Mouse (Mus musculus) liver, embryonic 16.5 days (tissue): ENCODE results near the gene Mcf2l. TPM values are rescaled to one million over a fixed set of nuclear protein-coding genes. Genes with fewer than 3 reads are reported as not detected.

ENCODE experiments used
- ATAC-seq: fragments of 200-750 bp; cut with Nextera tagmentation; 2 replicates; pipeline ENCODE4 v1.8.0; 2017; ENCODE audit warnings: low read depth, mild to moderate bottlenecking, moderate number of reproducible peaks, moderate library complexity
- H3K27ac ChIP-seq: fragments of 300-500 bp; sonication (generic); 2 replicates; pipeline ENCODE4 v1.5.1; 2014; ENCODE audit warnings: mild to moderate bottlenecking, low read length
- H3K27me3 ChIP-seq: fragments of 300-500 bp; sonication (generic); 2 replicates; pipeline ENCODE4 v1.6.1; 2014; ENCODE audit warnings: low read depth, low read length, mixed read lengths; ENCODE audit not compliant: control insufficient read depth, insufficient read depth
- H3K36me3 ChIP-seq: fragments of 300-500 bp; sonication (generic); 2 replicates; pipeline ENCODE4 v1.6.1; 2014; ENCODE audit warnings: mild to moderate bottlenecking; ENCODE audit not compliant: control insufficient read depth, insufficient read depth
- H3K4me1 ChIP-seq: fragments of 300-500 bp; sonication (generic); 2 replicates; pipeline ENCODE4 v1.6.1; 2014; ENCODE audit warnings: low read depth, low read length, mixed read lengths; ENCODE audit not compliant: control insufficient read depth
- H3K4me2 ChIP-seq: fragments of 300-500 bp; sonication (generic); 2 replicates; pipeline ENCODE4 v1.6.1; 2014; ENCODE audit warnings: low read depth, low read length, mixed read lengths
- H3K4me3 ChIP-seq: fragments of 300-500 bp; sonication (generic); 2 replicates; pipeline ENCODE4 v1.5.1; 2014; ENCODE audit warnings: low read depth, mild to moderate bottlenecking, low read length
- H3K9ac ChIP-seq: fragments of 300-500 bp; sonication (generic); 2 replicates; pipeline ENCODE4 v1.6.1; 2014; ENCODE audit warnings: low read depth, low read length
- H3K9me3 ChIP-seq: fragments of 300-500 bp; sonication (generic); replicated peaks from 2 replicates; pipeline ENCODE4 v1.6.1; 2016; ENCODE audit warnings: low read length; ENCODE audit not compliant: control insufficient read depth
- WGBS: fragments of 180-500 bp; shearing (Covaris S2); extraction: QIAGEN DNeasy Blood & Tissue Kit; methylation state at CpG from one replicate; pipeline ENCODE4 v1.1.7; 2014; ENCODE audit not compliant: insufficient replicate concordance; 5-methylcytosine and 5-hydroxymethylcytosine counted together
- polyA plus RNA-seq: library from polyadenylated mRNA; unstranded; fragments of >200 nt; fragmentation: Nextera tagmentation; extraction: Ambion mirVana; gene quantifications from 2 replicates; pipeline ENCODE4 v1.2.1, GENCODE M21; 2015

The Mcf2l gene
- polyA plus RNA-seq, 1 experiment from 2014 or later: 1.3 TPM

DNA sequence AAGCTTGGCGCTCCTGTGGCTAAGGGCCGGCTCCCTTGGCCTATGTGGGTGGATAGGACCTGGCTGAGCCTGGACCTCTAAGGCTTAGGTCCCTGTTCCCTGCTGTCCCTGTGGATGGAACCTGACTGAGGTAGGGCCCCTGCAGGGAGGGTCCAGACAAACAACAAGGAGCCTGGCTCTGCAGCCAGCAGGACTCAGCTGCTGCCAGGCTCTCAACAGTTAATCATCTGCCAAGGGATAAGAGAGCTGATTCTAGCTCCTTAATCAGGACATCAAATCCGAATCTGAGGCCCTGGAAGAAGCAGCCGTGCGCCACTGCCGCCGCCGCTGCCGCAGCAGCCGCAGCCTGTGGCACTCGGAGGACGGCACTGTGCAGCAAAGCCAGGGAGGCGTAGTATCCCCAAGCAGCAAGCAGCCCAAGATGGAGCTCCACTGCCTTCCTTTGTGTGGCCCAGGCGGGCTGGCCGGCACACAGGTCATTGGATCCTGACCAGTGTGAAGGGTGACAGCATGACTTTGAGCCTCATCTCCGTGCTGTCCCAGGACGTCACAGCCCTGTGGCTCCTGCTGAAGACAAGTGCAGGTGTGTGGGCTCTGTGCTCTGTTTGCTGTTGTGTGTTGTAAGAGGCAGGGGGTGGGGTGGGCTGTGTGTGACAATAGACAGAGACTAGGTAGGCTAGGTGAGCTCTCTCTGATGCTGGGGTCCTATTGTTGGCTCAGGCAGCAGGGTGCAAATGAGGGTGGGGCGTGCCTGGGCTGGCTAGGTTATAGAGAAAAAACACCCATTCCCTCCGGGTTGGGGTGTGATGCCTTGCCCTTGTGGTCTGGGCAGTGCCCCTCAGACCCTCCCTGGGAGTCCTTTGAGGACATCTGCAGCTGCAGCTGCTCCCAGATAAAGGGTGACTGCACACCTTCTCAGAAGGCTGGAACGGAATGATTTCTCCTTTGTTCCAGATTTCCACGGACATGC lies 74.3 kb downstream of the Mcf2l start:
- no peak overlapping the region for H3K27ac ChIP-seq
- H3K4me3 ChIP-seq: no peak overlapping the region
- 27% methylated on average over 21 of the region's 21 CpGs for WGBS
- H3K4me1 ChIP-seq: no peaks in the 10 kb centered on the region
- H3K9me3 ChIP-seq: no peaks in the 10 kb centered on the region
- no peak for ATAC-seq
- H3K9ac ChIP-seq: no peak overlapping the region
- no peaks in the 10 kb centered on the region for H3K36me3 ChIP-seq
- peaks cover 5% of the 10 kb centered on the region for H3K27me3 ChIP-seq
- no peak overlapping the region for H3K4me2 ChIP-seq

DNA sequence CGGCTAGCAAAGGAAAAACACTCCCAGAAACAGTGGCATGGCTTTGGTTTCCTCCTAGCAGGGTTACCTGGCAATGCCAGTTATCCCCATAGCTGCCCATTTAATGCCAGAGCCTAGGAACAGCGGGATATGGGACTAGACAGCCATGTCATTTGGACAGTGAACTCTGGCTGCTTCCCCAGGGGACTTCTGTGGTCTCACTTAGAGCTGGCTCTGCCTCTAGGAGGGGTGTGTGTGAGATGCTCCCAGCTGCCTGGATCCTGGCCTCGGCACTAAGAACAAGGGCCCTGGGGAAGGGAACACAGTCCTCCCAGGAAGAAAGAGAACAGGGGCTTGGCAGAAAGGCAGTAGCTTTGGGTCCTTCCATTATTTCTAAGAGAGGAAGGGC lies 75.0 kb downstream of the Mcf2l start:
- Histone ChIP-seq H3K9me3 (no peaks in the 10 kb centered on the region), H3K4me3 (no peak overlapping the region), H3K4me2 (no peak overlapping the region), H3K4me1 (no peaks in the 10 kb centered on the region), H3K27me3 (peaks cover 5% of the 10 kb centered on the region), H3K36me3 (no peaks in the 10 kb centered on the region), H3K27ac (no peak overlapping the region), H3K9ac (no peak overlapping the region)
- WGBS: 30% methylated on average over 3 of the region's 3 CpGs
- ATAC-seq: no peak

DNA sequence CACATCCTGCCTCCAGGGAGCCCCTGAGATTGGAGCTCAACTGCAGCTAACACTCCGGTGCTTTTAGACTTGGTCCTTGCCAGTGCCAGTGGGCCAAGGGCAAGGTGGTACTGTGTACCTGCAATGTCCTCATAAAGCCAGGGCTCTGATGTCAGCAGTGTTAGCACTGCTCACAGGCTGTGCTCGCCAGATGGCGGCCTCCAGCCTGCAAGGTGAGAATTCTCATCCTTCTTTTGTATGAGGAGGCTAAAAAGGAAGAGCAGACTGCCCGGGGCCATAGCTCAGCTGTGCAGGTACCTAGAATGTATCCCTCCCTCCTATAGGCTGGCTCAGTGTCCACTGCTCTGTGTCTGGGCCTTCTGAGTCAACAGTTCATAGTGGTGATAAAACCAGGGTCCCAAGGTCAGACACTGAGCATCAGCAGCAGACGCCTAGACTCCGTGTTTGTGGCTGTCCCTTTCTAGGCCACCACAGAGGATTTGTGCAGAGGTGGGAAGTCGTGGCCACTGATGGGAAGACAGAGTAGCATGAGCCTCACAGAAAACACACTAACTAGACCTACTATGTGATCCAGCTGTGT lies 77.5 kb downstream of the Mcf2l start:
- 46% methylated on average over 7 of the region's 7 CpGs for WGBS
- no peak overlapping the region for H3K27ac ChIP-seq
- H3K4me3 ChIP-seq: no peak overlapping the region
- H3K27me3 ChIP-seq: peaks cover 5% of the 10 kb centered on the region
- H3K9ac ChIP-seq: no peak overlapping the region
- no peak for ATAC-seq
- no peaks in the 10 kb centered on the region for H3K9me3 ChIP-seq
- no peak overlapping the region for H3K4me2 ChIP-seq
- H3K36me3 ChIP-seq: no peaks in the 10 kb centered on the region
- H3K4me1 ChIP-seq: no peaks in the 10 kb centered on the region; the same call in 1 of the 2 replicates

DNA sequence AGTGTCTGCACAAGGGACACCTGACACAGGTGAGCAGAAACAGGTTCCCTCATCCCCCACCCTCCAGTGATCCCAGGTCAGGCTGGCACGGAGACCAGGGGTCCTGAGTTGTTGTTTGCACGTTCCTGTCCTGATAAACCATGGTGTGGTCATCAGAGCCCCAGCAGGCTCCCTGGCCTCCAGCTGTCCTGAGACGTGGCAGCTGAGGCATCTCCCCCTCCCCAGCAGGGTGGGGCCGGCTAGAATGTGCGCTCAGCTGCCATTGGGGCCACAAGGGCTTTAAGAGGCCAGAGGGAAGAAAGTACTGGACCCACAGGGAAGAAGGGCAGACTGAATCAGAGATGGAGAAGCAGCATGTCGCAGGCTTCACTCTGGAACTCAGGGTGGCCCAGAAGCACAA lies 79.1 kb downstream of the Mcf2l start:
- no peak overlapping the region for H3K4me3 ChIP-seq
- no peak overlapping the region for H3K4me2 ChIP-seq
- no peak overlapping the region for H3K9ac ChIP-seq
- no peak overlapping the region for H3K27ac ChIP-seq
- 47% methylated on average over 6 of the region's 6 CpGs for WGBS
- H3K4me1 ChIP-seq: no peaks in the 10 kb centered on the region; the same call in 1 of the 2 replicates
- peaks cover 5% of the 10 kb centered on the region for H3K27me3 ChIP-seq
- ATAC-seq: no peak
- H3K9me3 ChIP-seq: no peaks in the 10 kb centered on the region
- H3K36me3 ChIP-seq: no peaks in the 10 kb centered on the region

DNA sequence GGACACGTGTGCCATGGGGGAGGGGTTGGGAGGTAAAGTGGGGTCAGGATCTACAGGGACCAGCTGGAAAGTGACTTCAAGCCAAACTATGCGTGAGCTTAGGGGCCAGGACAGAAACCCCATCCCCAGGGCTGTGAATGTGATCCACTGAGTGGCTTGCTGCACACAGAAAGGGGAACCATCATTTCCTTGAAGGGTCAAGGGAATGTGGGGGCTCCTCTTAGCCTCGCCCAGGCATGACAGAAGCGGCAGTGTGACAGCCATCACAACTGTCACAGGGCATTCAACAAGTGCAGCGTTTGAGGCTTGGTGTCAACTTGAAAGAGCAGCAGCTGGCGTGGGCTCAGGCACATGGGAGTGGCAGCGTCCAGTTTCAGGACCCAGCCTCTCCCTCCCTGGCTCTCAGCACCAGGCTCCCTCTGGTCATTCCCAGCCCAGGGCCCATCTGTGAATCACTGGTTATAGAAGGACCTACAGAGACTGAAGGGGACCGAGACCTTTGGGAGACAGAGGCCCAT lies 81.8 kb downstream of the Mcf2l start:
- no peak overlapping the region for H3K4me2 ChIP-seq
- no peak overlapping the region for H3K9ac ChIP-seq
- no peak overlapping the region for H3K27ac ChIP-seq
- no peaks in the 10 kb centered on the region; the same call in 1 of the 2 replicates for H3K4me1 ChIP-seq
- no peak for ATAC-seq
- H3K4me3 ChIP-seq: no peak overlapping the region
- WGBS: 45% methylated on average over 8 of the region's 8 CpGs
- no peaks in the 10 kb centered on the region for H3K9me3 ChIP-seq
- H3K36me3 ChIP-seq: no peaks in the 10 kb centered on the region
- H3K27me3 ChIP-seq: no peaks in the 10 kb centered on the region

DNA sequence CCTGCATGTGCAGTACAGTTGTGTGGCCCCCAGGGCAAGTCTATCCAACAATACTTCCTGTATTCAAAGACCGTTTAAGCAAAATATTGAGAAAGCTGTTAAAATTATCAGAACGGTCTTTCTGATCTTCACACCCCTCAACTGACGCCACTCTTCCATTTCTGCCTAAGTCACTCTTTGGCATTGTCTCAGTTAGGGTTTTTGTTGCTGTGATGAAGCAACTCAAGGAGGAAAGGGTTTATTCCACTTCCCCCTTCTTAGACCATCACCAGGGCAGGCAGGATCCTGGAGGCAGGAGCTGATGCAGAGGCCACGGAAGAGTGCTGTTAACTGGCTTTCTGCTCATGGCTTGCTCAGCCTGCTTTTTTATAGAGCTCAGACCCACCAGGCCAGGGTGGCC lies 82.3 kb downstream of the Mcf2l start:
- Histone ChIP-seq H3K4me2 (no peak overlapping the region), H3K4me1 (no peaks in the 10 kb centered on the region; the same call in 1 of the 2 replicates), H3K4me3 (no peak overlapping the region), H3K27me3 (no peaks in the 10 kb centered on the region), H3K27ac (no peak overlapping the region), H3K36me3 (no peaks in the 10 kb centered on the region), H3K9me3 (no peaks in the 10 kb centered on the region), H3K9ac (no peak overlapping the region)
- no peak for ATAC-seq
- WGBS: 39% methylated on average over 4 of the region's 4 CpGs

DNA sequence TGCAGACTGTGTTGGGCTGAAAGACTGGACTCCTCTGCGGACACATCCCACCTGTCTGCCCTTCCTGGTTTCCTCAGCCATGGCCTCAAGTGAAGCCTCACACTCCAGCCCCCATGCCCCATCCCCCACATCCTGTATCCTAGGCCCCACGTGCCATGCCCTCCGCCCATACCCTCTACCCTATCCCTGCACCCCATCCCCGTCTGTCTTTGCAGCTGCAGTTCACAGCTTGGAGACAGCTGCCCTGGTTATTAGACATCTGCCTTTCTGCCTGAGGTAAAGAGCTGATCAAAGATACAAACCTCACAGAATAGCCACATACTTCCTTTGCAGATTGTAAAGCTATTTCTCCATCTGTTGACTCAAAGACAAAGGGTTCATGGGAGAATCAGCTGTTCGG lies 83.3 kb downstream of the Mcf2l start:
- Histone ChIP-seq H3K27me3 (no peaks in the 10 kb centered on the region), H3K27ac (no peak overlapping the region), H3K9me3 (no peaks in the 10 kb centered on the region), H3K9ac (no peak overlapping the region), H3K4me2 (no peak overlapping the region), H3K36me3 (no peaks in the 10 kb centered on the region), H3K4me3 (no peak overlapping the region), H3K4me1 (no peaks in the 10 kb centered on the region; the same call in 1 of the 2 replicates)
- 49% methylated on average over 5 of the region's 5 CpGs for WGBS
- no peak for ATAC-seq

DNA sequence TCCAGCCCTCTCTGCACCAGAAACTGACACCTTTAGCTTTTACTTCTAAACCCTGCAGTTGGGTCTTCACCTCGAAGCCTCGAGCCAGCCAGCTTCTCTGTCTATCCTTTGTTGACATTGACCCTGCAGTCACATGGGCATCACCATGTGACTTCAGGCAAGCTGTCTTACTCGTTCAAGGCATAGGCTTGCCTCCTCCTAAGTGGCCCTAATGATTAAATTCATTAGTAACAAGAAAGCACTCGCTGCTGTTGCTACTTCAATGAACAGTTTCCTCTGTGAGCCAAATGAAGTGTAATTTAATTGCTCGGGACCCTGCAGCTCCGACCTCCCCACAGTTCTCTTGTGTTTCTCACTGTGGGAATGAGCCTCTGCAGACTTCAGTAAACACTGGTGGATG lies 83.8 kb downstream of the Mcf2l start:
- Histone ChIP-seq H3K4me2 (no peak overlapping the region), H3K4me1 (no peaks in the 10 kb centered on the region; the same call in 1 of the 2 replicates), H3K9me3 (no peaks in the 10 kb centered on the region), H3K4me3 (no peak overlapping the region), H3K27ac (no peak overlapping the region), H3K27me3 (no peaks in the 10 kb centered on the region), H3K36me3 (no peaks in the 10 kb centered on the region), H3K9ac (no peak overlapping the region)
- ATAC-seq: no peak
- WGBS: 43% methylated on average over 6 of the region's 6 CpGs

DNA sequence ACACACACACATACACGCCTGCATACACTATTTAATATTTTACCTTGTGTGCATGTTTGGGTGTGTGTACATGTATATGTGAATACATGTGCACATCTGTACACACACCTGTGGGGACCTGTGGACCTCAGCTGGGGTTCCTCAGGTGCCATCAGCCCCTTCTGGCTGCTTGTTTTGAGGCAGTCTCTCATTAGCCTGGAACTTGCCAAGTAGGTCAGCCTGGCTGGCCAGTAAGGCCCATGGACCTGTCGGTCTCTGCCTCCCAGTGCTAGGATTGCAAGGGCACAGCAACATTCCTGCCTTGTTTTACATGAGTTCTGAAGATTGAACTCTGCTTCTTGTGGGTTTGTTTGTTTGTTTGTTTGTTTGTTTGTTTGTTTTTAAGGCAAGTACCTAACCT lies 87.0 kb downstream of the Mcf2l start:
- no peak overlapping the region for H3K4me2 ChIP-seq
- no peak for ATAC-seq
- H3K27me3 ChIP-seq: no peaks in the 10 kb centered on the region
- WGBS: 56% methylated on average over 2 of the region's 2 CpGs
- no peak overlapping the region for H3K27ac ChIP-seq
- no peaks in the 10 kb centered on the region for H3K36me3 ChIP-seq
- no peak overlapping the region for H3K9ac ChIP-seq
- H3K4me1 ChIP-seq: no peaks in the 10 kb centered on the region
- no peaks in the 10 kb centered on the region for H3K9me3 ChIP-seq
- no peak overlapping the region for H3K4me3 ChIP-seq
